Mouse (Mus musculus) MEL (cell line): ENCODE results near the gene Gm20662.

Experiments used
- CHD2 ChIP-seq: IDR thresholded peaks from 2 replicates; pipeline ENCODE4 v1.6.1; 2011; ENCODE audit warnings: low read length, improper control_type of control experiment
- CTCF ChIP-seq, 3 experiments: IDR thresholded peaks in 2 of 3; conservative IDR thresholded peaks in 1 of 3; 2 replicates each; pipeline ENCODE4 v1.5.1; 2011 to 2012; ENCODE audit warnings: low read length in 3 of 3, low read depth in 2 of 3, mild to moderate bottlenecking in 2 of 3, improper control_type of control experiment in 1 of 3, inconsistent platforms in 1 of 3, mixed read lengths in 1 of 3, moderate library complexity in 1 of 3; ENCODE audit not compliant: control insufficient read depth in 1 of 3, insufficient read depth in 1 of 3, poor library complexity in 1 of 3, severe bottlenecking in 1 of 3
- ELF1 ChIP-seq: IDR thresholded peaks from 2 replicates; pipeline ENCODE4 v1.6.1; 2014; ENCODE audit warnings: low read depth, mild to moderate bottlenecking, inconsistent platforms, low read length, improper control_type of control experiment, moderate library complexity
- EP300 ChIP-seq, 2 experiments: IDR thresholded peaks; 2 replicates each; pipeline ENCODE4 v1.6.1; 2011; ENCODE audit warnings: improper control_type of control experiment in 2 of 2, low read length in 2 of 2, low read depth in 1 of 2, mild to moderate bottlenecking in 1 of 2
- ETS1 ChIP-seq: IDR thresholded peaks from 2 replicates; pipeline ENCODE4 v1.6.1; 2012; ENCODE audit warnings: low read depth, mild to moderate bottlenecking, inconsistent platforms, low read length, improper control_type of control experiment, moderate library complexity
- HCFC1 ChIP-seq: IDR thresholded peaks from 2 replicates; pipeline ENCODE4 v1.6.1; 2012; ENCODE audit warnings: low read depth, mild to moderate bottlenecking, inconsistent platforms, low read length, improper control_type of control experiment, moderate library complexity
- MAX ChIP-seq: IDR thresholded peaks from 2 replicates; pipeline ENCODE4 v1.6.1; 2011; ENCODE audit warnings: low read length, improper control_type of control experiment
- MAZ ChIP-seq: IDR thresholded peaks from 2 replicates; pipeline ENCODE4 v1.6.1; 2012; ENCODE audit warnings: low read depth, mild to moderate bottlenecking, inconsistent platforms, low read length, improper control_type of control experiment
- NELFE ChIP-seq: IDR thresholded peaks from 2 replicates; pipeline ENCODE4 v1.6.1; 2011; ENCODE audit warnings: low read depth, low read length, improper control_type of control experiment
- POLR2A ChIP-seq, 2 experiments: IDR thresholded peaks; 2 replicates each; pipeline ENCODE4 v1.6.1; 2011 to 2012; ENCODE audit warnings: low read length in 2 of 2, mild to moderate bottlenecking in 2 of 2, control low read depth in 1 of 2, improper control_type of control experiment in 1 of 2, low read depth in 1 of 2, moderate library complexity in 1 of 2; ENCODE audit not compliant: control insufficient read depth in 1 of 2, insufficient read depth in 1 of 2, poor library complexity in 1 of 2
- ZMIZ1 ChIP-seq: IDR thresholded peaks from 2 replicates; pipeline ENCODE4 v1.6.1; 2012; ENCODE audit warnings: low read depth, mild to moderate bottlenecking, inconsistent platforms, low read length, improper control_type of control experiment, moderate library complexity
- ZNF384 ChIP-seq: IDR thresholded peaks from 2 replicates; pipeline ENCODE4 v1.6.1; 2012; ENCODE audit warnings: low read depth, mild to moderate bottlenecking, inconsistent platforms, low read length, improper control_type of control experiment

GRCm38 (mm10) chr9:107959896-107960295 is 36.3 kb upstream of the Gm20662 start:
- no peak for TF ChIP-seq POLR2A (IDR thresholded peaks at IDR 0.05; ENCODE audit: control insufficient read depth in 1 of 2, insufficient read depth in 1 of 2, low read depth in 1 of 2, low read length in 2 of 2, poor library complexity in 1 of 2)
- no peak for TF ChIP-seq CTCF (IDR thresholded peaks at IDR 0.05 in 2 of 3, conservative IDR thresholded peaks at IDR 0.05 in 1 of 3; ENCODE audit: control insufficient read depth in 1 of 3, insufficient read depth in 1 of 3, low read depth in 2 of 3, low read length in 3 of 3, poor library complexity in 1 of 3, severe bottlenecking in 1 of 3)
- no peak for TF ChIP-seq ZMIZ1
- TF ChIP-seq NELFE: no peak
- no peak for TF ChIP-seq ZNF384
- TF ChIP-seq HCFC1: no peak
- TF ChIP-seq ELF1: no peak
- no peak for TF ChIP-seq CHD2
- TF ChIP-seq EP300 (IDR thresholded peaks at IDR 0.05; ENCODE audit: low read depth in 1 of 2, low read length in 2 of 2): no peak
- TF ChIP-seq MAX: no peak
- no peak for TF ChIP-seq MAZ
- no peak for TF ChIP-seq ETS1
